Mouse (Mus musculus): ENCODE results near the gene Elfn1. TPM values are rescaled to one million over a fixed set of nuclear protein-coding genes. Genes with fewer than 3 reads are reported as not detected.
"Not testable (repeated sequence)": the region's sequence is repeated elsewhere in the genome, so short reads cannot be mapped to it uniquely, and the experiment has no call there.

Elfn1 gene
- total RNA-seq, 1 experiment from 2014 or later: not detected

- no peak for ATAC-seq (ENCODE audit: extremely low read depth, insufficient number of reproducible peaks, low FRiP score, poor library complexity, severe bottlenecking)
Measured at GRCm38 (mm10) chr5:139959741-139960140, 52.0 kb downstream of the Elfn1 start.

DNA sequence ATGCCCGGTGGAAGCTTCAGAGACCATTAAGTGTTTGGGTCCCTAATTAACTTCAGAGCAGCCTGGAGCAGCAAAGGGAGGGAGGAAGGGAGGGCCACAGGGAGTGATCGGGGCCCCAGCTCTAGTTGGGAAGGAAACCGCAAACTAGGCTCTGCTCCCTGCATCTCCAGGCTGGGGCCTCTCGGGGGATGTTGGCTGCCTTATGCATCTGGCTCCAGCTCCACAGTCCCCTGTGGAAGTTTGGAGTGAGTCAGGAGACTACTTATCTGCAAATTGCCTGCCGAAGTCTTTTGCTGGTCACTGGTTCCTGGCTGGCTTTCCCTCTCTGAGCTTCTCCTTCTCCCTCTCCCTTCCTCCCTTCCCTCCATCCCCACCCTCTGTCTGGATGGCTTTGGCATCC is 56.6 kb downstream of the Elfn1 start:
- ATAC-seq (ENCODE audit: extremely low read depth, insufficient number of reproducible peaks, low FRiP score, poor library complexity, severe bottlenecking): no peak

GRCm38 (mm10) chr5:139965596-139965995 is 57.9 kb downstream of the Elfn1 start:
- ATAC-seq (ENCODE audit: extremely low read depth, insufficient number of reproducible peaks, low FRiP score, poor library complexity, severe bottlenecking): no peak

GRCm38 (mm10) chr5:139969151-139969948 is 61.6 kb downstream of the Elfn1 start:
- no peak for ATAC-seq (ENCODE audit: extremely low read depth, insufficient number of reproducible peaks, low FRiP score, poor library complexity, severe bottlenecking)

DNA sequence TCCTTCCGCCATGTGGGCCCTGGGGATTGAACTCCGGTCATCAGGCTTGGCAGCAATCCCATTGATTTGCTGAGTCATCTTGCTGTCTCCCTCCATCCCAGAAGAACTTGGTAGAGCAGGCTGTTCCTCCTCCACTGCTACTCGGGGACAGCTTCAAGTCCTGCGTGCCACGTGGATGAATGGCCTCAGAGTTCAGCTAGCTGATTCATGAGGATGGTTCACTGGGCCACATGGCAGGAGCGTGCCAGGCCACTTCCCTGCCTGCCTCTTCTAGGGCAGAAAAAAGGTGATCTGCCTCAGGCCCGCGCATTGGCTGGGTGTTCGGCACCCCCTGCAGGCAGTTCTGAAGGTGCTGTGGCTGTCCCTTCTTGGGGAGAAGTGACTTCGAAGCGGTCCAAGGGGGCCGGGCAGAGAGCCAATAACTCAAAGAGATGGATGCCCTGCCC is 62.5 kb downstream of the Elfn1 start:
- no peak for ATAC-seq (ENCODE audit: extremely low read depth, insufficient number of reproducible peaks, low FRiP score, poor library complexity, severe bottlenecking)

DNA sequence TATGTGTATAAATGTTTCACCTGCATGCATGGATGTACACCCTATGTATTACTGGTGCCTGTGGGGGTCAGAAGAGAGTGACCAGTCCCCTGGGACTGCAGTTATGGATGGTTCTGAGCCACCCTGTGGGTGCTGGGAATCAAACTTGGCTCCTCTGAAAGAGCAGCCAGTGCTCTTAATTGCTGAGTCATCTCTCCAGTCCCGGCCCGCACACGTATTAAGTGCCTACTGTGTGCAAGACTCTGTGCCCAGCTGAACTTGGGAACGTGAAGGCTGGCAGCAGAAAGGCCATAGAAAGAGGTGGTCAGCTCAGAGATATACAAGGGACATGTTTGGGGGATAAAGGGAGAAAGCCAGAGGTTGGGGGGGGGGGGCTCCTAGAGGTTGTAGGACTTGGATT is 68.8 kb downstream of the Elfn1 start:
- ATAC-seq (ENCODE audit: extremely low read depth, insufficient number of reproducible peaks, low FRiP score, poor library complexity, severe bottlenecking): no peak

DNA sequence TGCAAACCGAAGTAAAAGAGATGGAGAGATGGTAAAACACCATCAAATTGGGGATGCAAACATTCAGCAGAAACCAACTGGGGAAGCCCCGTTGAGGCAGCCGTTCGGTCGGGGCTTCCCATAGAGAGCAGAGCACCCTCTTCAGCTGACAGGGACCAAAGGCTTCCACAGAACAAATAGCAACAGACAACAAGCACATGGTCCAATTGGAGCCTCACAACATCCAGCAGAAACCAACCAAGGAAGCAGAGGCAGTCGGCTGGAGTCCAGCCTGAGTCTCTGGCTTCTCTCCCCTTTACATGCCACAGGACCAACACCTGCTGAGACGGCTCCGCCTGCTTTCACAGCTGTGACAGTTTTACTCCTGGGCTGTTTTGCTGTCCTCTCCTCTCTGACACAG is 69.7 kb downstream of the Elfn1 start:
- ATAC-seq (ENCODE audit: extremely low read depth, insufficient number of reproducible peaks, low FRiP score, poor library complexity, severe bottlenecking): no peak

GRCm38 (mm10) chr5:139978525-139979276 is 71.0 kb downstream of the Elfn1 start:
- ATAC-seq (ENCODE audit: extremely low read depth, insufficient number of reproducible peaks, low FRiP score, poor library complexity, severe bottlenecking): no peak

DNA sequence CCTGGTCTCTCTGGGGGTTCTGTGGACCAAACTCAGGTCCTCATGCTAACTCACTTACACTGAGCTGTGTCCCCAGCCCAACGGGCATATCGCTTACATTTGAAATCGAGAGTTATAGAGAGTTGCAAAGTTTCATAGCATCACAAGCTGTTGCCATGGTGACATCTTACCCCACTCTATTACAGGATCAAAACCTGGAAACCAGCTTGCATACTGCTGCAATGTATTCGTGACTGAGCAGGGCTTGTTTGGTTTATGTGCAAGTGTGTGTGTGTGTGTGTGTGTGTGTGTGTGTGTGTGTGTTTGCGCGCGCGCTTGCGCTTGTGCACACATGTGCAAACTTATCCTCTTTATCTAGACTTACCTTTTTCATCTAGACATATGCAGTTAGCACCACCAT is 71.6 kb downstream of the Elfn1 start:
- ATAC-seq (ENCODE audit: extremely low read depth, insufficient number of reproducible peaks, low FRiP score, poor library complexity, severe bottlenecking): no peak

DNA sequence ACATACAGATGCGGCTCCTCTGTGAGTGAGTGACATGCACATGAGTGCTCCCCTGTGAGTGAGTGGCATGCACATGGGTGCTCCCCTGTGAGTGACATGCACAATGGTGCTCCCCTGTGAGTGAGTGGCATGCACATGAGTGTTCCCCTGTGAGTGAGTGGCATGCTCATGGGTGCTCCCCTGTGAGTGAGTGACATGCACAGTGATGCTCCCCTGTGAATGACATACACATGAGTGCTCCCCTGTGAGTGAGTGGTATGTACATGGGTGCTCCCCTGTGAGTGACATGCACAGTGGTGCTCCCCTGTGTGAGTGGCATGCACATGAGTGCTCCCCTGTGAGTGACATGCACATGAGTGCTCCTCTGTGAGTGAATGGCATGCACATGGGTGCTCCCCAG is 74.2 kb downstream of the Elfn1 start:
- ATAC-seq (ENCODE audit: extremely low read depth, insufficient number of reproducible peaks, low FRiP score, poor library complexity, severe bottlenecking): no peak

DNA sequence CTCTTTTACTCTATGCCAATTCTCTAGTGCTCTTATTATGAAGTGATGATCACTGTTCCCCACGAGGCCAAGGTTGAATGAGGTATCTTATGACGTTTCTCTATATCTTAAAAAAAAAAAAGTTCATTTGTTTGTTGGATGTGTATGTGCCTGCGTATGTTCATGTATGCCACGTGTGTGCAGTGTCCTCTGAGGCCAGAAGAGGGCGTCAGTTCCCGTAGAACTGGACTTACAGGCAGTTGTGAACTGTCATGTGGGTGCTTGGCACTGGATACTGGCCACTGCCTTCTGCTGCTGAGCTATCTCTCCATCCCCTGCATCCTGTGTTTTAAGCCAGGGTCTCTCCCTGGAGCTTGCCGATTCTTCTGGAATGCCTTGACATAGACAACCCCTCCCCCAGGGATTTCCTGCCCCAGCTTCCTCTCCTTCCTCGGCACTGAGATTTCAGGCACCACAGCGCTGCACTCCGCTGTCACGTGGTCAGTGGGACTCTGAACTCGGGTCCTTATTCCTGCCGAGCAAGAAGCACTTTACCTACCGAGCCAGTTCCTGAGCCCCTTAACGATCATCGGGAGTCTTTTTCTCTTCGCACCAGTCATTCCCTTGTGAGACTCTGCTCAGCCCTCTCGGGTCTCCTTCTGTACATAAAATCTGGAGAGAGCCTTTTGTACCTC is 77.5 kb downstream of the Elfn1 start:
- ATAC-seq (ENCODE audit: extremely low read depth, insufficient number of reproducible peaks, low FRiP score, poor library complexity, severe bottlenecking): no peak

- no peak for ATAC-seq (ENCODE audit: extremely low read depth, insufficient number of reproducible peaks, low FRiP score, poor library complexity, severe bottlenecking)
Measured at GRCm38 (mm10) chr5:139991531-139991930, 83.8 kb downstream of the Elfn1 start.

DNA sequence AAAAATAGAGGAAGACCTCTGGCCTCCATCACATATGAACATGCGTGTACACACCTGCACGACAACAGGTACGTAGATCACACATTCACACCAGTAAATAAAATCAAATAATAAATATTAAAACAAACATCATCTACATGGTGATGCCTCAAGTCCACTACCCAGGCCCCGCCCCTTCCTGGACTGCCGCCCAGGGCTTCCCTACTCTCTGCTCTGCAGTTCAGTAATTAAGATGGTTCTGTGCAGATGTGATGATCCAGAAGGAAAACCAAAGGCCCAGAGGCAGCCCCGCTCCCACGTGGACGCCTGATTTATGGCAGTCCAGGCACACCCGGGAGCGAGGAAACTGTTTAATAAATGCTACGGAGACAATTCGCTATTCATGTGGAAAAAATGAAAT is 90.6 kb downstream of the Elfn1 start:
- ATAC-seq (ENCODE audit: extremely low read depth, insufficient number of reproducible peaks, low FRiP score, poor library complexity, severe bottlenecking): not testable (repeated sequence)

GRCm38 (mm10) chr5:139998916-139999315 is 91.2 kb downstream of the Elfn1 start:
- no peak for ATAC-seq (ENCODE audit: extremely low read depth, insufficient number of reproducible peaks, low FRiP score, poor library complexity, severe bottlenecking)

- ATAC-seq (ENCODE audit: extremely low read depth, insufficient number of reproducible peaks, low FRiP score, poor library complexity, severe bottlenecking): no peak
Measured at GRCm38 (mm10) chr5:140002541-140002940, 94.8 kb downstream of the Elfn1 start.

GRCm38 (mm10) chr5:140006861-140007260 is 99.1 kb downstream of the Elfn1 start:
- ATAC-seq (ENCODE audit: extremely low read depth, insufficient number of reproducible peaks, low FRiP score, poor library complexity, severe bottlenecking): no peak

DNA sequence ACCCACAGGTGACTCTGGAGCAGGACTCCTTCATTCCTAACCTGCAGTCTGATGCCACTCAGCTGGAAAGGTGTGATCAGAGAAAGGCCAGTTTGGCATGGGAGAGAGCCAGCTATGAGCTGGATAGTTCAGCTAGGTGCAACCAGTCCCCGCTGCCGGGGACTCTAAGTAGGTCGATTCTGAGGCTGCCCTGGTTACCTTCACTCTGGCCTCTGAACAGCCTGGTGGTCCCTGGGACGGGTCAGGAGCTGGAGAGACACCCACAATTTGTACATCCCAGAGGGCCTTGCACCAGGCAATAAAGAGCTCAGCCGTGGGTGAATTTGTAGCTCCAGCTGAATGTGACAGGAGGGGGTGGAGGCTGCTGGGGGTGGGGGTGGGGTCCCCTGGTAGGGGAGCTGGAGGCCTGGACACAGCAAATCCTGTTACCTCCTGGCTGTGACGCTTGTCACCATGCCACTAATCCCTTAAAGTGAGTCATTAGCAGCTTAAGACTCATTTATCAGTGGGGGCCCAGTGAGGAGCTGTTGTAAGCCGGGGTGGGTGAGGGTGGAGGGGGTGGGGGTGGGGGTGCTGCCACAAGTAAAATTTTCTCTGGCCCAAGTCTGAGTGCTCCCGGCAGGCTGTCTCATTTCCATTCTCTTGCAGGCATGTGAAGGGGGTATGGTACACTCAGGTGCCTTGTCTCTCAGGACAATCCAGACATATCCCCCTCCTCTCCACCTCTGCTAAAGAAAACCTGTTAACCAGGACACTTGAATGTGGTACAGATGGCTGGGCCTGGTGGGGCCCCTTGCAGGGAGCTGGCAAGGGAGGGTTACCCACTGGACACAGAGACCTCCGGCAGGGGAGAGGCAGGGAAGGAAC is 100.1 kb downstream of the Elfn1 start:
- ATAC-seq (ENCODE audit: extremely low read depth, insufficient number of reproducible peaks, low FRiP score, poor library complexity, severe bottlenecking): no peak

DNA sequence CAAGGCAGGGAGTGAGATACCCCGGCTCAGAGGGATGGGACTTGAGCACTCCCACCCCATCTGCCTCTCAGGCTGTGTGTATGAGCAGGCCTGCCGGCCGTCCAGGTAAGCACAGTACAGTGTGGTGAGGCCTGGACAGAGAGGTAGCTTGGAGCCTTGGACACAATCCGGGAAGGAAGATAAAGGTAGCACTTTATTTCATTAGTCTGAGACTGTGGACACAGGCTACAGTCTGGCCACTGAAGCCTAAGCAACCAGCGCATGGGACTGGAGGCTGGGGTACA is 100.7 kb downstream of the Elfn1 start:
- no peak for ATAC-seq (ENCODE audit: extremely low read depth, insufficient number of reproducible peaks, low FRiP score, poor library complexity, severe bottlenecking)

DNA sequence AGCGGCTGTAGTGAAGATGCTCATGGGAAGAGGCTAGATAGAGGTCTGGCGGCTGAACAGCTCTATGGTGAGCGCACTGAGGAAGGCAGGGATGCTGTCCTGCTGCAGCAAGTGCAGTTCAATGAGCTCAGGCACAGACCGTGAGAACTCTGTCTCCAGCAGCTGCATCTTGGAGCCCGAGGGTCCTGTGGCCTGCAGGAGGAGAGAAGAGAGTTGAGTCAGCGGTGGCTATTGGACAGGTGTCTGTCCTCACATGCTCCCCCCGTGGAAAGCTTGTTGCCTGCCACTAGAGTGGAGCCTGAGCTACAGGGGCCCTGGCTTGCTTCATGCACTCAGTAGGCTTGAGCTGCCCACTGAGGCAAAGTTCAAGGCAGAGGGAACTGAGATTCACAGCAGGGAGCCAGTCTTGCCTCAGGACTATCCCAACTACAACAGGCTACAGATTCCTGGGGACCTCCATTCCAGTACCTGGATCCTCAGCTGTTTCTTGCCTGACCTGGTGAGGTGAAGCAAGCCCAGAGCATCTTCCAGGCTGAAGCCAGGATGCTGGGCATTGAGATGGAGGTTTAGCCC is 101.4 kb downstream of the Elfn1 start:
- ATAC-seq (ENCODE audit: extremely low read depth, insufficient number of reproducible peaks, low FRiP score, poor library complexity, severe bottlenecking): no peak

Data from neutrophil, adult 5-6 weeks (primary cell).